Mouse (Mus musculus): ENCODE data around the gene Akirin2. TPM values are rescaled to one million over a fixed set of nuclear protein-coding genes. Genes with fewer than 3 reads are reported as not detected.
"Not testable (repeated sequence)": the region's sequence is repeated elsewhere in the genome, so short reads cannot be mapped to it uniquely, and the experiment has no call there.

The Akirin2 gene
- total and polyA plus RNA-seq, 2 experiments from 2014 or later, result 82.1 to 82.5 TPM

DNA sequence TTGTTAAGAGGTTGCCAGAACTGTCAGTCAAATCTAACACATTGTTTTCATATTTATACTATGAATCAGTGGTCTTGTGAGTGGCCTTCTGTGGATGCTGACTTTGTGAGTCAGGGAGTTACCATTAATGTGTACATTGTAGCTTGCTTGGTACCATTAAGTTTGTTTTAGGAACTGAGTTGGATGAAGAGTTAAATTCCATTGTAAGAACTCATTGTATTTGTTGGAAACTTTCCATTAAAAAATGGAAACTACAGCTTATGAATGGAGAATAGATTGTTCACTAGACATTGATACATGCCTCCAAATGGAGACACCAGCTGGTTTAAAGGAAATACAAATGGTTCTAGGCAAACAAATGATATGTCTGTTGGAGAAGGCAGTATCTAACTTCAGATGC, 5.4 kb downstream of the Akirin2 start:
- no peak for TF ChIP-seq CTCF (IDR thresholded peaks at IDR 0.05; ENCODE audit: low read depth)
- H3K4me3 ChIP-seq (ENCODE audit: low read length), result no peak overlapping the region
- H3K27ac ChIP-seq, result no peak overlapping the region
- no peaks in the 10 kb centered on the region for H3K9me3 ChIP-seq (ENCODE audit: low read length)
- ATAC-seq (no peak), DNase-seq (ENCODE audit: low spot score) (no peak)
- peaks cover 26% of the 10 kb centered on the region; the same call in 1 of the 2 replicates for H3K4me1 ChIP-seq (ENCODE audit: insufficient read depth, low read length)
- no peaks in the 10 kb centered on the region for H3K36me3 ChIP-seq (ENCODE audit: insufficient read depth, low read length)
- H3K4me2 ChIP-seq (ENCODE audit: low read depth, low read length), result no peak overlapping the region
- H3K9ac ChIP-seq (replicated peaks; ENCODE audit: low read length), result no peak overlapping the region
- no peaks in the 10 kb centered on the region for H3K27me3 ChIP-seq (ENCODE audit: insufficient read depth, low read length)

DNA sequence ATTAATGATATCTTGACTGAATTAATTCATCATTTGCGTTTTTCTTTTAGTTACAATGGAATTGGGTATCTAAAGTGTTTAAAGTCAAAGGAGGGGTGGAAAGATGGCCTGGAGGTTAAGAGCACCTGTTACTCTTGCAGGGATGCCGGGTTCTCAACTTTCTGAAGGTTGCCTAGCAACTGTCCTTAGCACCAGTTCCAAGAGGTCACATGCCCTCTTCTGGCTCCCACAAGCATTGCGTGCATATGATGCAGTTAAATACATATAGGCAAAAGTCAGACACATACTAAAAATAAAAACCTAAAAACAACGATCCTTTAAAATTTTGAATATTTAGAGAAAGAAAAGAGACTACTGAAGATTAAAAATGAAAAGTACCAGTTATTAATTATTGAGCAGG, 10.2 kb downstream of the Akirin2 start:
- no peak overlapping the region for H3K27ac ChIP-seq
- 49% methylated on average over 4 of the region's 4 CpGs for WGBS
- no peak overlapping the region for H3K4me2 ChIP-seq (ENCODE audit: low read depth, low read length)
- H3K4me1 ChIP-seq (ENCODE audit: insufficient read depth, low read length), result peaks cover 15% of the 10 kb centered on the region; the same call in 1 of the 2 replicates
- DNase-seq (ENCODE audit: low spot score) (peak; percentile 68), ATAC-seq (0 out of 2 replicates have a peak, but pooled peaks have one; percentile 69)
- no peak overlapping the region for H3K9ac ChIP-seq (replicated peaks; ENCODE audit: low read length)
- TF ChIP-seq CTCF (IDR thresholded peaks at IDR 0.05; ENCODE audit: low read depth), result peak; percentile 67
- H3K4me3 ChIP-seq (ENCODE audit: low read length), result no peak overlapping the region
- no peaks in the 10 kb centered on the region for H3K9me3 ChIP-seq (ENCODE audit: low read length)
- no peaks in the 10 kb centered on the region for H3K36me3 ChIP-seq (ENCODE audit: insufficient read depth, low read length)
- H3K27me3 ChIP-seq (ENCODE audit: insufficient read depth, low read length), result no peaks in the 10 kb centered on the region

DNA sequence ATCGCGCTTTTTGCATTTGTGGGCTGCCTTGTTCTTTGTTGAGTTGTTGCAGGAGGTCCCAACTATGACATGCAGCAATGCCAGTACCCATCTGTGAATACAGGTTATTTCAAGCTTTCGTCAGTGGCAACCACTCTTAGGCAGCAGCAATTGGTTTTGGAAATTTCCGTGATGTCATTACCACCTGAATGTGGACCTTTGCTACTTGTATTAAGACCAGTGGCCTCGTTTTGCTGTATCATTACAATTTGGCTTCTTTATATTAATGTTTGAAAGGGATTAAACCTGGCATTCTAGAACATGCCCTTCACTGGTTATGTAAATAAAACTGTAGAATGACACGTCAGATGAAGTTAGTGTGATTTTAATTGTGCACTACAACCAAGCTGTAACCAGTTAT, 15.5 kb downstream of the Akirin2 start:
- Histone ChIP-seq H3K4me1 (ENCODE audit: insufficient read depth, low read length) (no peaks in the 10 kb centered on the region), H3K27me3 (ENCODE audit: insufficient read depth, low read length) (no peaks in the 10 kb centered on the region), H3K27ac (no peak overlapping the region), H3K36me3 (ENCODE audit: insufficient read depth, low read length) (peaks cover 16% of the 10 kb centered on the region; the same call in 1 of the 2 replicates), H3K9ac (replicated peaks; ENCODE audit: low read length) (no peak overlapping the region), H3K4me3 (ENCODE audit: low read length) (no peak overlapping the region), H3K4me2 (ENCODE audit: low read depth, low read length) (no peak overlapping the region), H3K9me3 (ENCODE audit: low read length) (no peaks in the 10 kb centered on the region)
- DNase-seq (ENCODE audit: low spot score) (no peak), ATAC-seq (no peak)
- TF ChIP-seq CTCF (IDR thresholded peaks at IDR 0.05; ENCODE audit: low read depth), result no peak
- WGBS, result 90% methylated on average over 6 of the region's 6 CpGs

DNA sequence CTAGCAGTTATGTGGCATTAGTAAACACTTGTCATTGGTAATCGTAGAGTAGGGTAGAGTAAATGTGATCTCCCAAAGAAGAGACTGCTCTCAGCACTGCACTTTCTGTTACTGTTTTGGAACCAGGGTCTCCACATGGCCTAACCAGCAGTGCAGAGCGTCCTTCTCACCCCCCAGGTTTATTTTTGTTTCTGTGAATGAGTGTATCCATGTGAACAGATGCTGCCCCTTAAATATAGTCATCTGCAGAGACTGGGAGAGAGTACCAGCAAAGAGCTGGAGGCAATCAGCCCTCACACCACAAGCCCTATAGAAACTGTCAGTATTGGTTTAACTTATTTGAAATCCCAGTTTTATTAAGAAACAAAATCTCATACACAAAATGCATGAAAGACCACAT, 22.1 kb downstream of the Akirin2 start:
- Histone ChIP-seq H3K9me3 (ENCODE audit: low read length) (no peaks in the 10 kb centered on the region), H3K4me2 (ENCODE audit: low read depth, low read length) (no peak overlapping the region), H3K4me3 (ENCODE audit: low read length) (no peak overlapping the region), H3K4me1 (ENCODE audit: insufficient read depth, low read length) (no peaks in the 10 kb centered on the region), H3K27ac (no peak overlapping the region), H3K36me3 (ENCODE audit: insufficient read depth, low read length) (peaks cover 46% of the 10 kb centered on the region; the same call in 1 of the 2 replicates), H3K9ac (replicated peaks; ENCODE audit: low read length) (no peak overlapping the region), H3K27me3 (ENCODE audit: insufficient read depth, low read length) (no peaks in the 10 kb centered on the region)
- no peak for ATAC-seq
- WGBS, result 84% methylated on average over 2 of the region's 2 CpGs
- TF ChIP-seq CTCF (IDR thresholded peaks at IDR 0.05; ENCODE audit: low read depth), result no peak
- no peak for DNase-seq (ENCODE audit: low spot score)

- DNase-seq (ENCODE audit: low spot score) (peak; percentile 20), ATAC-seq (no peak)
- no peaks in the 10 kb centered on the region for H3K4me1 ChIP-seq (ENCODE audit: insufficient read depth, low read length)
- H3K9me3 ChIP-seq (ENCODE audit: low read length), result no peaks in the 10 kb centered on the region
- WGBS, result 87% methylated on average over 2 of the region's 2 CpGs
- peak; percentile 42 for TF ChIP-seq CTCF (IDR thresholded peaks at IDR 0.05; ENCODE audit: low read depth)
- H3K36me3 ChIP-seq (ENCODE audit: insufficient read depth, low read length), result peaks cover 58% of the 10 kb centered on the region
- no peak overlapping the region for H3K4me3 ChIP-seq (ENCODE audit: low read length)
- no peak overlapping the region for H3K9ac ChIP-seq (replicated peaks; ENCODE audit: low read length)
- no peak overlapping the region for H3K4me2 ChIP-seq (ENCODE audit: low read depth, low read length)
- H3K27ac ChIP-seq, result no peak overlapping the region
- H3K27me3 ChIP-seq (ENCODE audit: insufficient read depth, low read length), result no peaks in the 10 kb centered on the region
Measured at GRCm38 (mm10) chr4:34577028-34577427, 26.3 kb downstream of the Akirin2 start.

GRCm38 (mm10) chr4:34579215-34579614, 28.5 kb downstream of the Akirin2 start:
- H3K9ac ChIP-seq (replicated peaks; ENCODE audit: low read length), result no peak overlapping the region
- DNase-seq (ENCODE audit: low spot score), result no peak
- peaks cover 66% of the 10 kb centered on the region for H3K36me3 ChIP-seq (ENCODE audit: insufficient read depth, low read length)
- H3K4me2 ChIP-seq (ENCODE audit: low read depth, low read length), result no peak overlapping the region
- H3K4me1 ChIP-seq (ENCODE audit: insufficient read depth, low read length), result no peaks in the 10 kb centered on the region
- ATAC-seq, result no peak
- no peak overlapping the region for H3K27ac ChIP-seq
- H3K27me3 ChIP-seq (ENCODE audit: insufficient read depth, low read length), result no peaks in the 10 kb centered on the region
- no peaks in the 10 kb centered on the region for H3K9me3 ChIP-seq (ENCODE audit: low read length)
- H3K4me3 ChIP-seq (ENCODE audit: low read length), result no peak overlapping the region
- 78% methylated on average over 1 of the region's 1 CpGs for WGBS
- TF ChIP-seq CTCF (IDR thresholded peaks at IDR 0.05; ENCODE audit: low read depth), result no peak

DNA sequence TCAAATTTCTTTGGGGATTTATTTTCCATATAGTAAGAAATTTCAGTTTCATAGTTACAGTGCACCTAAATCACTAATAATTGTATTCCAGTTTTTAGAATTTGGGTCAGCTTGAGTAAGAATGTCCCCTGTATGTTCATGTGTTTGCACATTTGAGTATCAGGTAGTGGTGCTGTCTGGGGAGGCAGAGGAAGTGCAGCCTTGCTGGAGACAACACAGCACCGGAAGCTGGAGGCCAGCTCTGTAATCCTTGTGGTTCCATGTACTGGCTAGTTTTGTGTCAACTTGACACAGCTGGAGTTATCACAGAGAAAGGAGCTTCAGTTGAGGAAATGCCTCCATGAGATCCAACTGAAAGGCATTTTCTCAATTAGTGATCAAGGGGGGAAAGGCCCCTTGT, 30.8 kb downstream of the Akirin2 start:
- H3K9ac ChIP-seq (replicated peaks; ENCODE audit: low read length); H3K4me2 ChIP-seq (ENCODE audit: low read depth, low read length); H3K27ac ChIP-seq; H3K4me1 ChIP-seq (ENCODE audit: insufficient read depth, low read length); ATAC-seq; DNase-seq (ENCODE audit: low spot score); H3K4me3 ChIP-seq (ENCODE audit: low read length); H3K9me3 ChIP-seq (ENCODE audit: low read length); H3K27me3 ChIP-seq (ENCODE audit: insufficient read depth, low read length): not testable (repeated sequence)
- peaks cover 63% of the 10 kb centered on the region for H3K36me3 ChIP-seq (ENCODE audit: insufficient read depth, low read length)
- 81% methylated on average over 1 of the region's 1 CpGs for WGBS
